Mouse (Mus musculus): Measurements from ENCODE around the gene Cd8b1.

The Cd8b1 gene

GRCm38 (mm10) chr6:71352201-71352600, 29.6 kb downstream of the Cd8b1 start:
- no peak for DNase-seq

GRCm38 (mm10) chr6:71352866-71353427, 30.4 kb downstream of the Cd8b1 start:
- DNase-seq, result no peak

GRCm38 (mm10) chr6:71353722-71354121, 31.1 kb downstream of the Cd8b1 start:
- DNase-seq, result no peak

- DNase-seq, result no peak
Measured at GRCm38 (mm10) chr6:71357493-71357892, 34.9 kb downstream of the Cd8b1 start.

- DNase-seq, result no peak
Measured at GRCm38 (mm10) chr6:71360221-71360620, 37.6 kb downstream of the Cd8b1 start.

GRCm38 (mm10) chr6:71360751-71361150, 38.2 kb downstream of the Cd8b1 start:
- DNase-seq, result no peak

- DNase-seq, result no peak
Measured at GRCm38 (mm10) chr6:71361156-71361670, 38.6 kb downstream of the Cd8b1 start.

GRCm38 (mm10) chr6:71363995-71364394, 41.4 kb downstream of the Cd8b1 start:
- no peak for DNase-seq

- DNase-seq, result no peak
Measured at GRCm38 (mm10) chr6:71369416-71369815, 46.8 kb downstream of the Cd8b1 start.

- DNase-seq, result no peak
Measured at GRCm38 (mm10) chr6:71371085-71371605, 48.6 kb downstream of the Cd8b1 start.

GRCm38 (mm10) chr6:71372041-71372720, 49.6 kb downstream of the Cd8b1 start:
- DNase-seq, result no peak

GRCm38 (mm10) chr6:71373249-71373775, 50.7 kb downstream of the Cd8b1 start, which contains the start of gene Cd8a:
Gene Cd8a, plus strand, starts transcription at chr6:71373427.
- DNase-seq, result no peak

GRCm38 (mm10) chr6:71374311-71374829, 51.8 kb downstream of the Cd8b1 start:
- no peak for DNase-seq

GRCm38 (mm10) chr6:71374921-71375320, 52.3 kb downstream of the Cd8b1 start:
- no peak for DNase-seq

GRCm38 (mm10) chr6:71376711-71377110, 54.1 kb downstream of the Cd8b1 start:
- no peak for DNase-seq

GRCm38 (mm10) chr6:71381654-71382053, 59.1 kb downstream of the Cd8b1 start:
- DNase-seq, result no peak

All from spleen, adult 18-20 months (tissue).